ENCODE assay signal across 11 mouse cellular contexts in genomic region chr11:46631635-46632034, GRCm38 (mm10). TPM values are rescaled to one million over a fixed set of nuclear protein-coding genes. Genes with fewer than 3 reads are reported as not detected.
A peak's percentile ranks its signal among the peaks of the same experiment; 100 is the strongest.
DNase-seq lines count a peak whose midpoint lies in the region; ATAC-seq and TF ChIP-seq lines count a peak whose summit lies in the region.
"Had no signal": no experiment of that assay in that cellular context is flagged by ENCODE, and none has a peak within 500 bp of the region (broad histone marks: within the 10 kb centered on the region; RNA-seq: fewer than 3 reads in every experiment).

No protein-coding gene starts in this region.

- H3K4me1 ChIP-seq in testis, adult 2 months (ENCODE audit: control insufficient read depth, insufficient read depth, low read length), result no peaks in the 10 kb centered on the region
- no peaks in the 10 kb centered on the region for H3K4me1 ChIP-seq in forebrain, embryonic 16.5 days (replicated peaks; ENCODE audit: control insufficient read depth, insufficient read depth, low read length)
- H3K4me1 ChIP-seq: embryonic facial prominence, embryonic 15.5 days; liver, embryonic 15.5 days; stomach, embryonic 15.5 days had no signal

- no peaks in the 10 kb centered on the region for H3K36me3 ChIP-seq in testis, adult 2 months (ENCODE audit: control insufficient read depth, insufficient read depth, low read length)
- H3K36me3 ChIP-seq in forebrain, embryonic 16.5 days (ENCODE audit: control insufficient read depth, insufficient read depth), result no peaks in the 10 kb centered on the region
- H3K36me3 ChIP-seq: embryonic facial prominence, embryonic 15.5 days; liver, embryonic 15.5 days; stomach, embryonic 15.5 days had no signal

- no peak overlapping the region for H3K9ac ChIP-seq in forebrain, embryonic 16.5 days (replicated peaks; ENCODE audit: low read depth, low read length)
- H3K9ac ChIP-seq: embryonic facial prominence, embryonic 15.5 days; liver, embryonic 15.5 days; stomach, embryonic 15.5 days had no signal

- no peak overlapping the region for H3K4me2 ChIP-seq in forebrain, embryonic 16.5 days (ENCODE audit: low read length)
- H3K4me2 ChIP-seq: embryonic facial prominence, embryonic 15.5 days; liver, embryonic 15.5 days; stomach, embryonic 15.5 days had no signal

- ATAC-seq in forebrain, embryonic 16.5 days, result peak; percentile 38; the same call in 1 of the 2 replicates

- TF ChIP-seq POLR2A in testis, adult 2 months (IDR thresholded peaks at IDR 0.05; ENCODE audit: control insufficient read depth, low read depth, low read length), result no peak

- H3K27ac ChIP-seq in testis, adult 2 months (ENCODE audit: control insufficient read depth, insufficient read depth, low read depth, low read length), result no peak overlapping the region
- no peak overlapping the region for H3K27ac ChIP-seq in forebrain, embryonic 16.5 days (ENCODE audit: low read length)
- H3K27ac ChIP-seq: embryonic facial prominence, embryonic 15.5 days; liver, embryonic 15.5 days; stomach, embryonic 15.5 days had no signal

- no peaks in the 10 kb centered on the region for H3K27me3 ChIP-seq in testis, adult 2 months (ENCODE audit: control insufficient read depth, insufficient read depth, low read length)
- no peaks in the 10 kb centered on the region for H3K27me3 ChIP-seq in forebrain, embryonic 16.5 days (replicated peaks; ENCODE audit: control insufficient read depth, insufficient read depth, low read length)
- H3K27me3 ChIP-seq: embryonic facial prominence, embryonic 15.5 days; liver, embryonic 15.5 days; stomach, embryonic 15.5 days had no signal

- peak; percentile 19; the same call in 1 of the 2 replicates for TF ChIP-seq CTCF in testis, adult 2 months (IDR thresholded peaks at IDR 0.05; ENCODE audit: control insufficient read depth, insufficient read depth, insufficient replicate concordance, low read depth, low read length)

- DNase-seq in testis, postnatal 14 days (ENCODE audit: low spot score), result no peak
- DNase-seq in adrenal gland, postnatal 25 days, result peak; percentile 33
- DNase-seq in kidney, postnatal 36 days, result peak; percentile 36 to 70
- peak; percentile 41 for DNase-seq in lung, postnatal 36 days
- peak; percentile 29 for DNase-seq in right cerebral cortex, postnatal 25 days
- no peak for DNase-seq in cerebellum, adult 11 months

- H3K9me3 ChIP-seq in forebrain, embryonic 16.5 days (ENCODE audit: control insufficient read depth, low read length), result no peaks in the 10 kb centered on the region
- H3K9me3 ChIP-seq: embryonic facial prominence, embryonic 15.5 days; liver, embryonic 15.5 days; stomach, embryonic 15.5 days had no signal

- WGBS in forebrain, embryonic 16.5 days, result 30% methylated on average over 3 of the region's 3 CpGs

- no peak overlapping the region for H3K4me3 ChIP-seq in testis, adult 2 months (ENCODE audit: control insufficient read depth, low read depth, low read length)
- no peak overlapping the region for H3K4me3 ChIP-seq in forebrain, embryonic 16.5 days (replicated peaks; ENCODE audit: low read length)
- H3K4me3 ChIP-seq: embryonic facial prominence, embryonic 15.5 days; liver, embryonic 15.5 days; stomach, embryonic 15.5 days had no signal

RNA-seq across cellular contexts. Expression of gene Dppa1, which starts 2.6 kb away (rescaled TPM):
- not detected in 2 replicates for polyA plus RNA-seq in testis, adult 2 months (2012; rRNA removed)
- not detected in 2 replicates for total RNA-seq in adrenal gland, postnatal 25 days (2021)
- polyA plus RNA-seq in forebrain, embryonic 16.5 days (2015; fragmentation: Nextera tagmentation; extraction: Ambion mirVana), result not detected in 2 replicates
- polyA plus RNA-seq: embryonic facial prominence, embryonic 15.5 days; liver, embryonic 15.5 days; stomach, embryonic 15.5 days had no signal

Comparison
In these comparisons a context has a peak if more than half of its experiments do, and no peak if none do; other contexts are left out.
1. DNase-seq: peak in adrenal gland, postnatal 25 days (single experiment), kidney, postnatal 36 days (2 of 2), lung, postnatal 36 days (single experiment) and right cerebral cortex, postnatal 25 days (single experiment); none in testis, postnatal 14 days (single experiment) and cerebellum, adult 11 months (single experiment).